Mouse (Mus musculus): ENCODE measurements around the gene Epas1. TPM values are rescaled to one million over a fixed set of nuclear protein-coding genes. Genes with fewer than 3 reads are reported as not detected.

Gene Epas1
- polyA plus RNA-seq, 1 experiment from 2014 or later = 2.1 TPM

- Histone ChIP-seq H3K4me2 (no peak overlapping the region), H3K27ac (no peak overlapping the region), H3K27me3 (peaks cover 7% of the 10 kb centered on the region; the same call in 1 of the 2 replicates), H3K4me1 (replicated peaks) (peaks cover 28% of the 10 kb centered on the region), H3K9ac (replicated peaks) (no peak overlapping the region), H3K36me3 (no peaks in the 10 kb centered on the region), H3K4me3 (replicated peaks) (no peak overlapping the region), H3K9me3 (no peaks in the 10 kb centered on the region)
- 54% methylated on average over 6 of the region's 6 CpGs for WGBS
- ATAC-seq (ENCODE audit: insufficient number of reproducible peaks, insufficient read depth, low FRiP score, low TSS enrichment, low read depth) = no peak
Observed at GRCm38 (mm10) chr17:86788316-86788715, 34.8 kb downstream of the Epas1 start.

- H3K4me3 ChIP-seq (replicated peaks) = no peak overlapping the region
- no peak overlapping the region for H3K27ac ChIP-seq
- ATAC-seq (ENCODE audit: insufficient number of reproducible peaks, insufficient read depth, low FRiP score, low TSS enrichment, low read depth) = no peak
- no peak overlapping the region for H3K4me2 ChIP-seq
- 84% methylated on average over 8 of the region's 8 CpGs for WGBS
- H3K9me3 ChIP-seq = no peaks in the 10 kb centered on the region
- no peaks in the 10 kb centered on the region for H3K27me3 ChIP-seq
- H3K36me3 ChIP-seq = no peaks in the 10 kb centered on the region
- no peak overlapping the region for H3K9ac ChIP-seq (replicated peaks)
- peaks cover 12% of the 10 kb centered on the region; the same call in 1 of the 2 replicates for H3K4me1 ChIP-seq (replicated peaks)
Observed at GRCm38 (mm10) chr17:86791925-86792324, 38.4 kb downstream of the Epas1 start.

GRCm38 (mm10) chr17:86795773-86796172 lies 42.3 kb downstream of the Epas1 start:
- Histone ChIP-seq H3K9ac (replicated peaks) (no peak overlapping the region), H3K4me2 (no peak overlapping the region), H3K36me3 (no peaks in the 10 kb centered on the region), H3K27ac (no peak overlapping the region), H3K4me1 (replicated peaks) (peaks cover 12% of the 10 kb centered on the region), H3K9me3 (no peaks in the 10 kb centered on the region), H3K27me3 (no peaks in the 10 kb centered on the region), H3K4me3 (replicated peaks) (no peak overlapping the region)
- WGBS = 74% methylated on average over 5 of the region's 5 CpGs
- no peak for ATAC-seq (ENCODE audit: insufficient number of reproducible peaks, insufficient read depth, low FRiP score, low TSS enrichment, low read depth)

- peaks cover 23% of the 10 kb centered on the region for H3K4me1 ChIP-seq (replicated peaks)
- no peak for ATAC-seq (ENCODE audit: insufficient number of reproducible peaks, insufficient read depth, low FRiP score, low TSS enrichment, low read depth)
- no peaks in the 10 kb centered on the region for H3K9me3 ChIP-seq
- H3K9ac ChIP-seq (replicated peaks) = no peak overlapping the region; the same call in 1 of the 2 replicates
- WGBS = 94% methylated on average over 13 of the region's 13 CpGs
- no peaks in the 10 kb centered on the region for H3K27me3 ChIP-seq
- H3K36me3 ChIP-seq = no peaks in the 10 kb centered on the region
- no peak overlapping the region for H3K27ac ChIP-seq
- no peak overlapping the region for H3K4me2 ChIP-seq
- no peak overlapping the region for H3K4me3 ChIP-seq (replicated peaks)
Observed at GRCm38 (mm10) chr17:86797031-86797430, 43.5 kb downstream of the Epas1 start.

GRCm38 (mm10) chr17:86798460-86798859 lies 45.0 kb downstream of the Epas1 start:
- H3K27ac ChIP-seq = no peak overlapping the region
- no peaks in the 10 kb centered on the region for H3K36me3 ChIP-seq
- WGBS = 58% methylated on average over 8 of the region's 8 CpGs

GRCm38 (mm10) chr17:86798951-86799350 lies 45.5 kb downstream of the Epas1 start:
- H3K4me2 ChIP-seq = no peak overlapping the region
- peaks cover 29% of the 10 kb centered on the region for H3K4me1 ChIP-seq (replicated peaks)
- no peaks in the 10 kb centered on the region for H3K36me3 ChIP-seq
- H3K9me3 ChIP-seq = no peaks in the 10 kb centered on the region
- H3K27ac ChIP-seq = no peak overlapping the region
- H3K9ac ChIP-seq (replicated peaks) = no peak overlapping the region
- 87% methylated on average over 11 of the region's 11 CpGs for WGBS
- H3K27me3 ChIP-seq = 0 out of 2 replicates have a peak, but pooled peaks cover 5% of the 10 kb centered on the region
- H3K4me3 ChIP-seq (replicated peaks) = no peak overlapping the region
- ATAC-seq (ENCODE audit: insufficient number of reproducible peaks, insufficient read depth, low FRiP score, low TSS enrichment, low read depth) = no peak

More at GRCm38 (mm10) chr17:86798460-86798859, 45.0 kb downstream of the Epas1 start:
- Histone ChIP-seq H3K9ac (replicated peaks) (no peak overlapping the region), H3K4me1 (replicated peaks) (peaks cover 29% of the 10 kb centered on the region), H3K27me3 (0 out of 2 replicates have a peak, but pooled peaks cover 5% of the 10 kb centered on the region), H3K9me3 (no peaks in the 10 kb centered on the region), H3K4me2 (no peak overlapping the region), H3K4me3 (replicated peaks) (no peak overlapping the region)
- no peak for ATAC-seq (ENCODE audit: insufficient number of reproducible peaks, insufficient read depth, low FRiP score, low TSS enrichment, low read depth)

- Histone ChIP-seq H3K4me1 (replicated peaks) (peaks cover 29% of the 10 kb centered on the region), H3K9me3 (no peaks in the 10 kb centered on the region), H3K4me2 (no peak overlapping the region), H3K27ac (no peak overlapping the region), H3K9ac (replicated peaks) (no peak overlapping the region), H3K27me3 (0 out of 2 replicates have a peak, but pooled peaks cover 5% of the 10 kb centered on the region), H3K4me3 (replicated peaks) (no peak overlapping the region), H3K36me3 (no peaks in the 10 kb centered on the region)
- ATAC-seq (ENCODE audit: insufficient number of reproducible peaks, insufficient read depth, low FRiP score, low TSS enrichment, low read depth) = no peak
- 69% methylated on average over 12 of the region's 12 CpGs for WGBS
Observed at GRCm38 (mm10) chr17:86800535-86800934, 47.0 kb downstream of the Epas1 start.

GRCm38 (mm10) chr17:86801213-86801815 lies 47.8 kb downstream of the Epas1 start:
- H3K9me3 ChIP-seq = no peaks in the 10 kb centered on the region
- H3K36me3 ChIP-seq = no peaks in the 10 kb centered on the region
- 68% methylated on average over 11 of the region's 11 CpGs for WGBS
- 0 out of 2 replicates have a peak, but pooled peaks cover 5% of the 10 kb centered on the region for H3K27me3 ChIP-seq
- H3K4me2 ChIP-seq = no peak overlapping the region
- H3K4me3 ChIP-seq (replicated peaks) = no peak overlapping the region
- H3K27ac ChIP-seq = no peak overlapping the region
- H3K9ac ChIP-seq (replicated peaks) = no peak overlapping the region
- no peak for ATAC-seq (ENCODE audit: insufficient number of reproducible peaks, insufficient read depth, low FRiP score, low TSS enrichment, low read depth)
- peaks cover 29% of the 10 kb centered on the region for H3K4me1 ChIP-seq (replicated peaks)

- Histone ChIP-seq H3K9me3 (no peaks in the 10 kb centered on the region), H3K4me2 (no peak overlapping the region), H3K27me3 (0 out of 2 replicates have a peak, but pooled peaks cover 5% of the 10 kb centered on the region), H3K9ac (replicated peaks) (no peak overlapping the region), H3K4me1 (replicated peaks) (peaks cover 29% of the 10 kb centered on the region), H3K27ac (no peak overlapping the region), H3K4me3 (replicated peaks) (no peak overlapping the region), H3K36me3 (no peaks in the 10 kb centered on the region)
- ATAC-seq (ENCODE audit: insufficient number of reproducible peaks, insufficient read depth, low FRiP score, low TSS enrichment, low read depth) = no peak
- WGBS = 57% methylated on average over 9 of the region's 9 CpGs
Observed at GRCm38 (mm10) chr17:86801876-86802275, 48.4 kb downstream of the Epas1 start.

- WGBS = 57% methylated on average over 9 of the region's 9 CpGs
- Histone ChIP-seq H3K4me1 (replicated peaks) (peaks cover 29% of the 10 kb centered on the region), H3K4me3 (replicated peaks) (no peak overlapping the region), H3K9ac (replicated peaks) (no peak overlapping the region), H3K27ac (0 out of 2 replicates have a peak overlapping the region, but pooled peaks have one; percentile 56), H3K4me2 (no peak overlapping the region), H3K36me3 (no peaks in the 10 kb centered on the region), H3K27me3 (0 out of 2 replicates have a peak, but pooled peaks cover 5% of the 10 kb centered on the region), H3K9me3 (no peaks in the 10 kb centered on the region)
- ATAC-seq (ENCODE audit: insufficient number of reproducible peaks, insufficient read depth, low FRiP score, low TSS enrichment, low read depth) = no peak
Observed at GRCm38 (mm10) chr17:86802351-86802985, 49.0 kb downstream of the Epas1 start.

GRCm38 (mm10) chr17:86803147-86803546 lies 49.6 kb downstream of the Epas1 start:
- H3K4me1 ChIP-seq (replicated peaks) = peaks cover 28% of the 10 kb centered on the region
- H3K36me3 ChIP-seq = no peaks in the 10 kb centered on the region
- H3K27ac ChIP-seq = no peak overlapping the region
- H3K9me3 ChIP-seq = no peaks in the 10 kb centered on the region
- 75% methylated on average over 10 of the region's 10 CpGs for WGBS
- 0 out of 2 replicates have a peak, but pooled peaks cover 5% of the 10 kb centered on the region for H3K27me3 ChIP-seq
- H3K4me3 ChIP-seq (replicated peaks) = no peak overlapping the region
- H3K9ac ChIP-seq (replicated peaks) = no peak overlapping the region
- no peak overlapping the region for H3K4me2 ChIP-seq
- no peak for ATAC-seq (ENCODE audit: insufficient number of reproducible peaks, insufficient read depth, low FRiP score, low TSS enrichment, low read depth)
